Mouse (Mus musculus): ENCODE results near the gene Slc25a31. TPM values are rescaled to one million over a fixed set of nuclear protein-coding genes. Genes with fewer than 3 reads are reported as not detected.

Gene Slc25a31
- polyA plus RNA-seq (2021; fragmentation: Nextera tagmentation) = 0.20 TPM in 1 of 2 replicates, not detected in the other
- long read RNA-seq, experiment 1 = 0 reads
- long read RNA-seq, experiment 2, partial matches to known transcripts = 0 of 1 reads
- long read RNA-seq, experiment 2, other reads (novel, unspliced or antisense) = 0 of 1 reads

DNA sequence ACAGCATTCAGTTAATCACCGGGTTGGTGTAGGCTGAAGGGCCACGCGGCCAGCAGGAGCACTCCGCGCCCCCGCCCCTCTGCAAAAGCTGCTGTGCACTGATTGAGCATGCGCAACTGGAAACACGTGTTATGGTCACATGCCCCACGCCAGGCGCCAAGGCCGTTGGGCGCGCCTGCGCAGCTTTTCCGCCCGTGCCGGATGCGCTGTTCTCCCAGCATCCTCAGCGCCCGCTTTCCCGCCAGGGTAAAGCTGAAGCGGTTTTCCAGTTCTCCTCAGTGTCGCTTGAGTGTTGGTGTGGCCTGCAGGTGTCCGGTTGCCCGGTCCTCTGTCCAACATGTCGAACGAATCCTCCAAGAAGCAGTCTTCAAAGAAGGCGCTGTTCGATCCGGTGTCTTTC lies at the start of gene Slc25a31:
Gene Slc25a31 (plus strand): TSS at position 201 of the 400 bp plus-strand sequence.

DNA sequence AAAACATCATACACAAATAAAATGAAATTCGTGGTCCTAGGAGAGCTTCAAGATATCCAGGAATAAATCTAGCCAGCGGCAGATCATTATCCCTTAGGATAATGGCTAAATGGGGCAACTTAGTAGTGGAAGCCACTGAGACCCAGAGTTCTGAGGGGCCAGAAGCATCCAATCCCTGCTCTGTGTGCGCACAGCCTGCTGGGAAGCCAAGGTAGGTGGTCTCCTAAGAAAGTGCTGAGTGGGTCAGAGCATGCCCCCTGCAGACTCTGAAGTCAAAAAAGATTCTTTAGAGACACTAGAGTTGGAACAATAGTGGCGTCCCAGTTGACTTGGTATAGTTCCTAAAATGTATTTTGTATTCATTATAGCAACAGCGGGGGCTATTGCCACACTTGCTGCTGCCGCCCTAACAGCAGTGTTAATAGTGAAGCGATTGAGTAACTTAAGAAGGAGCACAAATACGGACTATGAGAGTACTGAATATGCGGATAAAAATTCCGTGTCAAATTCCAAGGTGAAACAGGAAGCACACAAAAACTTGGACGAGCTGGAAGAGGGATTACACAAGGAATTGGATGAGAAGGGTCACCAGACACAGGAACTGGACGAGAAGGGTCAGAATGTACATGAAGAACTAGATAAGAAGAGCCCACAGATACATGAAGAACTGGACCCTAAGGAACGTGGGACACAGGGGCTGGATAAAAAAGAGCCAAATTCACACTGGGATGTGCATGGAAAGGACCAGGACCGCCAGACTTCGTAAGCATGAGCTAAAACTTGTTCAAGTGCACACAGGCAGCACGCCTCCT lies 35.6 kb downstream of the Slc25a31 start, which contains the start of gene Hspa4l:
Gene Hspa4l (plus strand): TSS at position 472 of the 812 bp plus-strand sequence.

Other genes with a start within 250 kb of the Slc25a31 start
- 1.6 and 2.0 TPM in 2 replicates for gene Intu, start 177.6 kb upstream of the Slc25a31 start, polyA plus RNA-seq (2021; fragmentation: Nextera tagmentation)
- 63.6 and 72.8 TPM in 2 replicates for gene Hspa4l, start 35.6 kb downstream of the Slc25a31 start, polyA plus RNA-seq (2021; fragmentation: Nextera tagmentation)
- gene Plk4, start 91.2 kb downstream of the Slc25a31 start, polyA plus RNA-seq (2021; fragmentation: Nextera tagmentation) = 2.6 and 2.8 TPM in 2 replicates
- gene Mfsd8, start 138.0 kb downstream of the Slc25a31 start, polyA plus RNA-seq (2021; fragmentation: Nextera tagmentation) = 12.0 and 12.2 TPM in 2 replicates
- 14.6 and 15.7 TPM in 2 replicates for gene Abhd18, start 138.1 kb downstream of the Slc25a31 start, polyA plus RNA-seq (2021; fragmentation: Nextera tagmentation)
- gene 1700034I23Rik, start 193.7 kb downstream of the Slc25a31 start, polyA plus RNA-seq (2021; fragmentation: Nextera tagmentation) = not detected in 2 replicates
- gene Larp1b, start 241.0 kb downstream of the Slc25a31 start, polyA plus RNA-seq (2021; fragmentation: Nextera tagmentation) = 2.1 and 4.9 TPM in 2 replicates